Mouse (Mus musculus) c-Kit-negative CD71-positive TER-119-positive erythroid progenitor cells, embryonic 14.5 days (primary cell): ENCODE data around the gene Enho.
"Not testable (repeated sequence)": the region's sequence is repeated elsewhere in the genome, so short reads cannot be mapped to it uniquely, and the experiment has no call there.

Experiments
- DNase-seq: peaks from one replicate; pipeline ENCODE4 v3.0.0-alpha.2; 2013; ENCODE audit warnings: low read depth, low spot score

The Enho gene

GRCm38 (mm10) chr4:41639913-41640507 is at the start of gene Enho:
TSS of gene Enho (minus strand) at chr4:41640324.
- DNase-seq, result peak; percentile 65

- DNase-seq, result not testable (repeated sequence)
Measured at GRCm38 (mm10) chr4:41688562-41688961, 48.4 kb upstream of the Enho start.

- not testable (repeated sequence) for DNase-seq
Measured at GRCm38 (mm10) chr4:41685882-41686492, 45.9 kb upstream of the Enho start.

- not testable (repeated sequence) for DNase-seq
Measured at GRCm38 (mm10) chr4:41684931-41685453, 44.9 kb upstream of the Enho start.

- DNase-seq, result not testable (repeated sequence)
Measured at GRCm38 (mm10) chr4:41684131-41684930, 44.2 kb upstream of the Enho start.

- DNase-seq, result not testable (repeated sequence)
Measured at GRCm38 (mm10) chr4:41683303-41683702, 43.2 kb upstream of the Enho start.

GRCm38 (mm10) chr4:41682789-41683188 is 42.7 kb upstream of the Enho start:
- DNase-seq, result no peak

- DNase-seq, result no peak
Measured at GRCm38 (mm10) chr4:41681947-41682346, 41.8 kb upstream of the Enho start.

- no peak for DNase-seq
Measured at GRCm38 (mm10) chr4:41681176-41681575, 41.1 kb upstream of the Enho start.

- no peak for DNase-seq
Measured at GRCm38 (mm10) chr4:41679291-41679690, 39.2 kb upstream of the Enho start.

GRCm38 (mm10) chr4:41678863-41679262 is 38.7 kb upstream of the Enho start:
- DNase-seq, result no peak

- DNase-seq, result no peak
Measured at GRCm38 (mm10) chr4:41677006-41677629, 37.0 kb upstream of the Enho start.

- DNase-seq, result no peak
Measured at GRCm38 (mm10) chr4:41676248-41677005, 36.3 kb upstream of the Enho start.

GRCm38 (mm10) chr4:41673186-41673585 is 33.1 kb upstream of the Enho start:
- DNase-seq, result no peak

- no peak for DNase-seq
Measured at GRCm38 (mm10) chr4:41672522-41672963, 32.4 kb upstream of the Enho start.

- no peak for DNase-seq
Measured at GRCm38 (mm10) chr4:41671963-41672480, 31.9 kb upstream of the Enho start.

- DNase-seq, result no peak
Measured at GRCm38 (mm10) chr4:41671500-41671899, 31.4 kb upstream of the Enho start.

GRCm38 (mm10) chr4:41670836-41671235 is 30.7 kb upstream of the Enho start:
- DNase-seq, result no peak

GRCm38 (mm10) chr4:41666646-41667045 is 26.5 kb upstream of the Enho start:
- DNase-seq, result no peak

GRCm38 (mm10) chr4:41665009-41665675 is 25.0 kb upstream of the Enho start:
- DNase-seq, result no peak
